Mouse (Mus musculus): Measurements from ENCODE around the gene Utp3.
A peak's percentile ranks its signal among the peaks of the same experiment; 100 is the strongest.
"Not testable (repeated sequence)": the region's sequence is repeated elsewhere in the genome, so short reads cannot be mapped to it uniquely, and the experiment has no call there.

The Utp3 gene

DNA sequence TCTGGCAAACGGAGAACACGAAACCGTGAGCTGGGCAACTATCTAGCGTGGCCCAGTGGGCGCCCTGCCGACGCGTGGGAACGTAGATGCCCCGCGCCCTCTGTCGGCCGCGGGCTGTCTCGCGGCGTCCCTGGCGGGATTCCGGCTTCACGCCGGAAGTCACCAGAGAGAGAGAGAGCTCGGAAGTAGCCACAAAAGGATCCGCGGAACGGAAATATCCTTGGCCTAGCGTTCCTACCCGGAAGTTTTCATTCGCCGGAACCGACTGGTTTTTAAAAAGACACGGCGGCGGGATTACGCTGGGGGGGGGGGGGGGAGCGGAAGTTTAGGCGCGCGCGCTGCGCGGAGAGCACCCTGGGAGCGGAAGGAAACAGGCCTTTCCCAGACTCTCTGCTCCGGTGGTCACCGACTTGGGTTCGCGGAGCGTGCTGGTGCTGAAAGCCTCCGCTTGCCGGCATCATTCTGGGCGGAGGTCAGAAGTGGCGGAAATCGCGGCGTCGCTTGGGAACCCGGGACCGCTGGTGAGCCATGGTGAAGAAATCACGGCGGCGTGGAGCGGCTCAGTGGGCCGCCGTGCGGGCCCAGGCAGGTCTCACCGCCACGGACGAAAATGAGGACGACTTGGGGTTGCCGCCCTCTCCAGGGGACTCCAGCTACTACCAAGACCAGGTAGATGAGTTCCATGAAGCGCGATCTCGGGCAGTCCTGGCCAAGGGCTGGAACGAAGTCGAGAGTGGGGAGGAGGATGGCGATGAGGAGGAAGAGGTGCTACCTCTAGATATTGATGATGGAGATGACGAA lies at the start of gene Utp3:
Gene Utp3, plus strand, starts transcription at position 377 of the 801 bp plus-strand sequence.
- DNase-seq (ENCODE audit: extremely low read depth, low read depth, low spot score): peak; percentile 84

DNA sequence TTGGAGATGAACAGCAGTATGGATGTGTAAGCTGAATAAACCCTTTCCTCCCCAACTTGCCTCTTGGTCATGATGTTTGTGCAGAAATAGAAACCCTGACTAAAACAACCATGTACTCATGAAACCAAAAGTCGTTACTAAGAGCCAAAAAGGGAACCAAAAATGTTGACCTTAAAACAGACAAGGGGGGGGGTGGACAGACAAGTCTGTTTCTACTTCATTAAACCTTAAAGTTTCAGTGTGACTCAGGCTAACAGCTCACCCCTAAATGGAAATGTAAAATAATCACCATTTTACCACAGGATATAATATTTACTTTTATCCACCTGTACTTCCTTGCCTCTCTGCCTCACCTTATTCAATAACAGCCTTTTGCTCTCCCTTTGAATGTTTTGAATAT lies 45.7 kb upstream of the Utp3 start:
- no peak for DNase-seq (ENCODE audit: extremely low read depth, low read depth, low spot score)

DNA sequence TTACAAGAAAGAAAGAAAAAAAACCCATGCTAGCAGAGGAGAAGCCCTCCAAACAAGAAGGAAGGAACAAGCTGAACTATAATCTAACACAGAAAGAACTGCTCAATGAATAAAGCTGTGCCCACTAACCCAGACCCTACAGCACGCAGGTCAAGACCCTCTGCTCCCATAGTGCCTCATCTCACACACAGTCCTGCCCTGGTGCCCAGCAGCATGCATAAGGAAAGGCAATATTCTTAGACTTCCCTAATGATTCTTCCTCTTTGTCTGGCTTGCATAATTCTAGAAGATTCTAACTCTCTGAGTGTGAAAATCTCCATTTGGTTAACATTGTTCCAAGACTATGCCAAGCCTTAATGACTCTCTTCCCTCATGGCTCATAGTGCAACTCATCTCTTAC lies 45.3 kb upstream of the Utp3 start:
- no peak for DNase-seq (ENCODE audit: extremely low read depth, low read depth, low spot score)

DNA sequence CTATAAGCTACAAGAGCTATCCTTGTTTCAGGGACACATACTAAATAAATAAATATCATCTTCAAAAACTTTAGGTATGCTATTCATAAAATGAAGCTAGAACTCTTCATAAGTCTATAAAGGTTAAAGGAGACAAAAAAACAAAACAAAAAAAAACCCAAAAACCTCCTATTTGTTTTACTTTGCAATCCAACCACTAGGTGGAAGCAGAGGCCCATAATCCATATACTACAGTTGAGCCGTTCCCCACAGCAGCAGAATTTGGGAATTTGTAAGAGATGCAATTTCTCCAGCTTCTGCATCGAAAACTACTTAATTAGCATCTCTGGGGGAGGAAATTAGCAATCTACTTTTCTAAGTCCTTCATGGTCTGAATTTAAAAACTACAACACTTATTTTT lies 35.0 kb upstream of the Utp3 start:
- no peak for DNase-seq (ENCODE audit: extremely low read depth, low read depth, low spot score)

DNA sequence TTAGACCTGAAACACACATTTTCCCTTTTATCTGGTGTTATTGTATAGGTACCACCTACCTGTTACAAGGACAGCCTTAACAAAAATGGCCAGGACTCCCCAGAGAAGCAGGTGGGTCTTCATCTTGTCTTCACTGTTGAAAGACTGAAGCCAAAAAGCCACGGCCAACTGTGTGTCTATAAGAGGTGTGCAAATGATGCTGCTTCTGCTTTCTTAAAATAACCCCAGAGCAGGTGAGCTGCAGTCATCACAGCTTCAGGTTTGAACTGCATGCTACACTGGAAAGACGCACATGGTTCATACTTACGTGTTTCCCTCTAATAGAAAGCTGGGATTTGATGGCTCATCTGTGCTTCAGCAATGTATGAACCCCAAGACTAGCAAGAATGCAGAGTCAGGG lies 26.6 kb upstream of the Utp3 start, which contains the start of gene Jchain:
Gene Jchain, minus strand, starts transcription at position 235 of the 400 bp plus-strand sequence.
- no peak for DNase-seq (ENCODE audit: extremely low read depth, low read depth, low spot score)

DNA sequence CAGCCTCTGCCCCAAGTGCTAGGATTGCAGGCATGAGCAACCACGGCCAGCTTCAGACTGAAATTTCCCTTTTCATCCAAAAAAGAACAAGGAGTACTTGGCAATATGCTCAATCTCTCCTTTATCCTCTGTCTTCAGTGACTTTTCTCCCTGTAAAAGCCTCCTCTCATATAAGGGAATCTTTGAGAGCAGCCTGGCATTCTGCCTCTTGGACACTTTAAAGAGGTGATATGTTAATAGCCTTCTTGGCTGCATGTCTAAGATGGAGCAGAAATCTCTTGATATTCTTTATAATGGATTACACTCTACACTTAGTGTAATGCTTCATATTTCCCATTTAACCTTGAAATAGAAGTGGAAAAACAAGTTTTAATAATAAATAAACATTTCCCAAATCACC lies 23.4 kb upstream of the Utp3 start:
- DNase-seq (ENCODE audit: extremely low read depth, low read depth, low spot score): no peak

DNA sequence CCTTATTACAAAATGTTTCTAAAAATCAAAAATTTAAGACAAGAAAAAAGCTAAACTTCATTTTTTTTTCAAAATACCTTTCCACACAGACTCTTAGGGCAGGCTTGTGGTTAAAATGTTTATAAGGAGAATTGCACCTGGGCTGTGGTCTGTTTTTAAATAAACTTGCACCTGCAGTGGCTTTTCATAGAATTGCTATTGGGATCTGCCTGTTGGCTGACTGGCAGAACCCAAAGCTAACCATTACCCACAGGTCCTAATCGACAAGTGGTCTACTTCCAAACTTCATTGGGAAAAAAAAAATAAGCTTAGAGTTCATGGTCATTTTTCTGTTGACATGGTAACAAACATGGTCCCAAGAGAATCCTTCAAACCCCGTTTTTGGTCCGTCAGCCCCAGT lies 19.6 kb upstream of the Utp3 start:
- DNase-seq (ENCODE audit: extremely low read depth, low read depth, low spot score): no peak

DNA sequence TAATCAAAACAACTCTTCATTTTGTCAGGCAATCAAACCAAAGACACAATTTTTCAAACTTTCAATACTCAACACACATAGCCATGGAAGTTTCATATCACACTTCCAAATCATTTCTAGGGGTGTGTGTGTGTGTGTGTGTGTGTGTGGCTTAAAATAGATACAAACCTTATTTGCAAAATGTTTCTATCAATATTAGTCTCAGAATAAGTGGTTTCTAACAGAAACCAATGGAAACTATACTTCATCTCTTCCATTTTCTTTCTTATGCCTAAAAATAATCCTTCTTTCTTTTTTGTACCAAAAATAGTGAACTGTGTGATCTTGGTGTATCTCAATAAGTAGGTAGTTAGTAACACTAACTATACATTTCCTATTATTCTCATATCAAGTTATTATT lies 13.4 kb upstream of the Utp3 start:
- no peak for DNase-seq (ENCODE audit: extremely low read depth, low read depth, low spot score)

DNA sequence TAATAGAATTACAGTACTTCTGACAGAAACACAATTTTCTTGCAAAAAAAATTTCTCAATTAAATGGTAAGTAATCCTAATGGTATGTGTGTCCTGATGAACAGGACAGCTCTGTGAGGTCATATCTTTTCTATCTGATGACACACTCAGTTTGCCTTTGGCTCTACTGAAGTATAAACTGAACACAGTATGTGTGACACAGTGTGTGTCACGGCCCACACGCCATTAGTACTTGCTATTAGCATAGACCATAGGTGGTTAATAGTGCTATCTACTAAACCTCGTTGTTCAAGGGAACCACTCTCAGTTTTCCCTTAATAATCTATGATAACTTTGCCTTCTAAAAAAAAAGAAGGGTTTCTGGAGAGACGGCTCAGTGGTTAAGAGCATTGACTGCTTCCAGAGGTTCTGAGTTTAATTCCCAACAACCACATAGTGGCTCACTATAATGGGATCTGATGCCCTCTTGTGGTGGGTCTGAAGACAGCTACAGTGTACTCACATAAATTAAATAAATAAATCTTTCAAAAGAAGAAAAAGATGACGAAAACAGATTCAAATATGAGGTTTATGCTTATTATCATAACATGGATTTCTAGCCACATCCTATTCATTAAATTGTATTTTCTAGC lies 11.5 kb upstream of the Utp3 start:
- no peak for DNase-seq (ENCODE audit: extremely low read depth, low read depth, low spot score)

DNA sequence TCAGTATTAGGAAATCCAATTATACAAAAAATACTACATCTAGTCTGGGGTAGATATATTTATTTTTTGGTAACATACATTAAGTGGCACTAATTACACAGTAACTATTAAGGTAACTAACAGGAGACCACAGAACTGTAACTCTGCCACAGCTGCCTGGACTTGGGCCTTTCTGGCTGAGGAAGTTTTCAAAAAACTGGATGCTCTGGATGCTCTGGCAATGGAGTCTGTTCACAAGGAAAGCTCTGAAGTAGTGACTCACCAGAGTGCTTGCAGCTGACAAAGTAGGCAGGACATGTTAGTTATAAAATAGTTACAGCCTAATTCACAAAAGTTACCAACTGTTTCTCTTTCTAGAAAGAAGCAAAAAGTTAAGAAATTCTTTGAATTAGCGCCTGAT lies 9.9 kb upstream of the Utp3 start:
- DNase-seq (ENCODE audit: extremely low read depth, low read depth, low spot score): not testable (repeated sequence)

DNA sequence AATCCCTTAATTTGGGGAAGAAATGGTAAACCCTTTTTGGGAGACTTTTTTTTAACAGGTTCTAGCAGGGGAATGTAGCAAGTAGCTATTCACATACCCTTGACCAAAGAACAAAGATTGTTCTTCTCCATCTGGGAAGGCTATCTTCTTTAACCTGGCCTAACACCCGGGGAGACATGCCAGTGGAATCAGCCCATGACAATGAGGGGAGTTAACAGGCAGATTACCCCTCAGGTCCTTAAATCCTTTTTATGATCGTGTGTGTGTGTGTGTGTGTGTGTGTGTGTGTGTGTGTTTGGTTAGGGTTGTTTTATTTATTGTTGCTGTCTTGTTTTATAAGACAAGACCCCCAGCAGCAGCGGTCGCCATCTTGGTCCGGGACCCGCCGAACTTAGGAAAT lies 8.7 kb upstream of the Utp3 start:
- DNase-seq (ENCODE audit: extremely low read depth, low read depth, low spot score): no peak

DNA sequence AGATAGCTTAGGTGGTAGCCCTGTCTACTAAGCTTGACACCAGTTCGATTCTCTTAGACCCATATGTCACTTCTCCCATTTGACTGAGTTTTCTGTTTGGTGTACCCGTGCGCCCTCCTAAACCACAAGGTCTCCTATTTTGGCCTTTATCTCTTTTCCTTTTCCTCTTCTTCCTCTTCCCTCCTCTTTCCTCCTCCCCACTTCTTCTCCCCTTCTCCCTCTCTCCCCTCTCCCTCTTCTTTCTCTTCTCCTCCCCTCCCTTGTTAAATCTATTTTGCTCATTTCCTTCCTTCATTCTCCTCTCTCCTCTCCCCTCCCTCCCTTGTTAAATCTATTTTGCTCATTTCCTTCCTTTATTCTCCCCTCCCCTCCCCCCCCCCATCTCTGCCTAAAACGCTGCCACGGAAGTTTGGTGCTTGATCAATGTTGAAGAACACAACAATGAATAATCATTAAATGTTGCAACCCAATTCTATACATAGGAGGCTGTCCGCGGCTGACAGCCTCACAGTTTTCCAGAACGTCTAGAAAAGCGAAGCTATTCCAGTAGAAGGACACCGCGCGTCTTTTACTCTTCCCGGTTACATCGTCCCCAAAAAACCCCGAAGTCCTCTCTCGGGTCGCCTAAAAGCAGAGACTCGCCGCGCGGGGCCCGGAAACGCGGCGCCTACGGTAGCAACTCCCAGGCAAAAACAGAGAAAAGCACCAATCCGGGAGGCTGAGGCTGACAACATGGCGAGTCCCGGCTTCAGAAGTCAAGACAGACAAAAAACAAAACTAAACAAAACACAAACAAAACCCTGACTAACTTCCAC lies 784 bp upstream of the Utp3 start:
- DNase-seq (ENCODE audit: extremely low read depth, low read depth, low spot score): no peak

DNA sequence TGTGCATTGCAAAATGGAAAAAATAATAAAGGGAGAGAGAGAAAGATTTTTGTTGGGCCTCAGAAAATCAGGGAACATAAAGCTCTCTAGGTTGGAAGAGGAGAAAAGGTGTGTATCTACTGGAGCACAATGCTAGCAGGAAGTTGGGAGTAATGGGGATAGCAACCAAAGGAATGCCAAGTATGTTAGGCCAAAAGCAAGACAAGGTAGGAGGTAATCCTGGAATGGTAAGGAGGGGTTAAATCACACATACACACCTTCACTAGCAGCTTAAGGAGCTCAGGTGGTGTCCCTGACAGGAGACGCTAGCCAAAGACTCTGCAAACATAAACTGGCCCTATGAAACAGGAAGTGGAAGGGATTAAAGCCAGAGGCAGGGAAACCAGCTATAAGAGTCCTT lies 4.7 kb downstream of the Utp3 start:
- DNase-seq (ENCODE audit: extremely low read depth, low read depth, low spot score): no peak

DNA sequence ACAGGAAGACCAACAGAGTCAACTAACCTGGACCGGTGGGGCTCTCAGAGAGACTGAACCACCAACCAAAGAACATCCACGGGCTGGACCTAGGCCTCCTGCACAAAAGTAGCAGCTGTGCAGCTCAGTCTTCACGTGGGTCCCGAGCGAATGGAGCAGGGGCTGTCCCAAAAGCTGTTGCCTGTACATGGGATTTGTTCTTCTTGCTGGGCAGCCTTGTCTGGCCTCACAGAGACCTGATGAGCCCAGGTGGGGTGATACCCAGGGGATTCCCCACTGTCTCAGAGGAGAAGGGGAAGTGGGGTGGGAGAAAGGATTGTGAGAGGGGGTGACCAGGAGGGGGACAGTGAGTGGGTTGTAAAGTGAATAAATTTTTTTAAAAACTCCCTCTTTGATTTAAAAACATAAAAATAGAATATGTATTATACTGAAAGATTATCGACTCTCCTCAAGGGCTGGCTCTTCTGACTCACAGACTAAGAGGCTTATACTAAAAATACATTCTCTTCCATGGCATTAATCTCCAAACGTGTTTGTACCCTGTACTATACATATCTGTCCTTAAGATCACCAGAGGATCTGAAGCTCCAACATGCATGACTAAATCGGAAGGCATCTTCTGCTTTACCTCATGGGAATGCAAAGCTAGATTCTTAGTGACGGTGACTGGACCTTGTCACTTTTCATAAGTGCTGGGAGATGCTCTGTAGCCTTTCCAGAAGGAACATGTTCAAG lies 7.0 kb downstream of the Utp3 start:
- DNase-seq (ENCODE audit: extremely low read depth, low read depth, low spot score): no peak

DNA sequence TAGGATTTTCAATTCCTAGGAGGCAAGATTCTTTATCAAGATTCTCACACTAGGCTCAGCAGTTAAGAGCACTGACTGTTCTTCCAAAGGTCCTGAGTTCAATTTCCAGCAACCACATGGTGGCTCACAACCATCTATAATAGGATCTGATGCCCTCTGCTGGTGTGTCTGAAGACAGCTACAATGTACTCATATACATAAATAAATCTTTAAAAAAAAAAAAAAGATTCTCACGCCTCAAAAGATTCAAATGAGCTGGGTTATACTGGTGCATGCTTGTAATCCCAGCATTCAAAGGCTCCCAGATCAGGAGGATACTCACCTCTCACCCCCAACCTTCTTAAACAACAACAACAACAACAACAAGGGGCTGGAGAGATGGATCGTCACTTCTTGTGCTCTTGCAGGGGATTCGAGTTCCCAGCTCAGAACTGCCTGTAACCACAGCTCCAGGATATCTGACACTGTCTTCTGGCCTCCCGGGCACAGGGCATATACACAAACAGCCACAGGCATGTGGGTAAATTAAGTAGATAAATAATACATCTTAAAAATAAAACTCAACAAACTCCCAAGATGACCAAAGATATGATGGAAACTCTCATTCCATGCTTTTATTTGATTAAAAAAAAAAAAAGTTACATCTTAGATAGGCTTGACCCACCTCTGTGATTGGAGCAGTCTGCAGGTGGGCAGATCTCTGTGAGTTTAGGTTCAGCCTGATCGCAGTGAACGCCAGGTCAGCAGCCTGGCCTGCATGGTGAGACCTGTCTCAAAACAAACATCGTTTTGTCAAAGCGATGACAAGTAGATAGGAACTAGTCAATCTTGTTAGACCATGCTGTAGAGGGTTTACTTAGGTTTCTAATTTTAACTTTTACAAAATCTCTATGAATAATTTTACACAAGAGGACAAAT lies 8.9 kb downstream of the Utp3 start:
- DNase-seq (ENCODE audit: extremely low read depth, low read depth, low spot score): no peak

DNA sequence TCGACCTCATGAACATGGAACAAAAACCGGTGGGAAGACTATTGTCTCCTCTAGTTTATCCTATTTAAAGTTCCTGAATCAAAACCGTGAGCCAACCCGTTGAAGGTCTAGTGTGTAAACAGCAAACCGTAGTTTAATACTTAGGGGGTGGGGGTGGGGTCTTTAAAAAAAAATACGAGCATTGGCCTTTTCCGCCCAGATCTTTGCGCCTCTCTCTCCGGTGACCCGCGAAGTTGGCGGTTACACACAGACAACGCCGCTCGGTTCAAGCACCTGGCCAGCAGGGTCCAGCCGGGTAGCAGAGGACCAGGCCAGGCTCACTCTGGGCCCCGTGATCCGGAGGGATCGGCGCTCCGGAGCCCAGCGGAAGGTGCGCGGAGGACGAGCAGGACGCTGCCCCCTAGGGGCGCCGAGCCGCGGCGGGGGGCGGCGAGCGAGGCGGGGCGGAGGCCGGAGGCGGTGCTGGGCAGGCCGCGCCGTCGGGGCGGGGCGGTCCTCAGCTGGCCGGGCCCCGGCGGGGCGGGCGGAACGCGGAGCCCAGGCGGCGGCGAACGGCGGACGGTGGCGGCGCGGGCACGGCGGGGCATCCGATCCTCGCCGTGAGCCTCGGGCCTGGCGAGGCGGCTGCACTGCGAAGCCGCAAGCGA lies 10.4 kb downstream of the Utp3 start, which contains the start of gene Rufy3:
Gene Rufy3, plus strand, starts transcription at position 540 of the 647 bp plus-strand sequence.
- DNase-seq (ENCODE audit: extremely low read depth, low read depth, low spot score): no peak

DNA sequence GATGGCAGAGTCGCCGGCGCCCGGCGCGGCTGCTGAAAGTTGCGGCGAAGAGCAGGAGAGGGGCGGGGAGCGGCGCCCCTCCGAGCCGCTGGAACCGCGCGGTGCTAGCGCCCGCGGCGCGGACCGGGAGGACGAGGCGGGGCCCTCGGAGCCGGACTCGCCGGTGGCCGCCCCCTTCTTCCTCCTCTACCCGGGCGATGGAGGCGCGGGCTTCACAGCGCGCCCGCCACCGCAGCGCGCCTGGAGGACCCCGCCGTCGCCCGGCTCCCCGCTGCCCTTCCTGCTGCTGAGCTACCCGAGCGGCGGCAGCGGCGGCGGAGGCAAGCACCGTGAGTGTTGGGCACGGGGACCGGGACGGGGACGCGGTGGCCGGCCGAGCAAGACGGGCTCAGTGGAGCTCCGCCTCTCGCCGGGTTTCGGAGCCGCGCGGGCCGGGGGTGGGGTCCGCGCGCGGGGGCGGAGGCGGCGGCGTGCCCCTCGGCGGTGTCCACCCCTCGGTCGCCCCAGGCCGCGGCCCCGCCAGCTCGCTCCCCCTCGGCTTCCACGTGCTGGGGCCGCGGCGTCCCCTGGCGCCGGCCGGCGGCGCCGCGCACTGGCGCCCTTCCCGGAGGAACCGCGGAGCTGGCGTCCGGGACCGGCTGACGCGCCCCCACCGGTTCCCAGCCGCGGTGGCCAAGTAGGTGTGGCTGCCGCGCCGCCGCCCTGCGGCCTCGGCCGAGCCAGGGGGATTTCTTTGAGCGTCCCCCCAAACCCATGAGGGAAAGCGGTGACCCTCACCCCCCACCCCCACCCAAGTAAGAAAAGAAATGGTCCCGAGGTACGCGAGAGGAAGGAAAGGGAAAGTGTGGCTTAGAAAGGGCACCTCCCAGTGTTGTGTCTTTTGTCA lies 11.1 kb downstream of the Utp3 start:
- no peak for DNase-seq (ENCODE audit: extremely low read depth, low read depth, low spot score)

DNA sequence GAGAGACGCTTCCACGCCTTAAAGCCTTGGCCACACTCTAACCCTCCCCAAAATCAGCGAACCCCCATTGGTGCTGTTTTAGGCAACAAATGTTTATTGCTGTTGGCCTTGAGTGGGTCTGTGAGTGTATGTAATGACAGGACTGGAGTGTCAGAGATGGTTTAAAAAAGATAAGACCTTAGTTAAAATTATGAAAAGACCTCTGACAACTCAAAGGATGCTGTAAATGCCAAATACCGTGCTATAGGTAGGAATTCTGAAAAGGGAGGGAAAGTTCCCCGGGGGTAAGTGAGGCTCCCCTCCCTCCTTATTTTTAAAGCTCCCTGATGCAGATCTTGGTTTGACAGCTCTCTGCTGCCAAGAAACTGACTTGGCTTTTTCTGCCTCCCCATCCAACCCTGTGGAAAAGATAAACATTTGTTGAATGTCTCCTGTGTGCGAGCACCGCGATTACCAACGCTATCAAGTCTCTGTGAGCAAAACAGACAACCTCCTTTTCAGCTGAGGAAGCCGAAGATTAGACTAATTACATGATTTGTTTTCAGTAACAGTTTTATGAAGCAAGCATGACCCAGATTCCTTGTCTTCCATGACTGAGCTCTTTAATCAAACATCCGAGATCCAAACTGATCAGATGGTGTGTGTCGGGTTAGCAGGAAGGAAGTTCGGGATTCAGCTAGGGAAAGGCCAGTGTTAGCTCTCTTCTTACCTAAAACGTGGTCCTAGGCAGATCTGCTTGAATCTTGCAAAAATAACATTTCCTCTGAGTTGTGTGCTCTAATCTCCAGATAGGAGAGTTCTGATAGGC lies 12.0 kb downstream of the Utp3 start:
- DNase-seq (ENCODE audit: extremely low read depth, low read depth, low spot score): no peak

Measured in fat pad, adult 2 months (tissue).